Mouse (Mus musculus): ENCODE measurements around the gene Kank1. TPM values are rescaled to one million over a fixed set of nuclear protein-coding genes. Genes with fewer than 3 reads are reported as not detected.

The Kank1 gene
- polyA plus RNA-seq, 1 experiment from 2014 or later, result 16.6 TPM

DNA sequence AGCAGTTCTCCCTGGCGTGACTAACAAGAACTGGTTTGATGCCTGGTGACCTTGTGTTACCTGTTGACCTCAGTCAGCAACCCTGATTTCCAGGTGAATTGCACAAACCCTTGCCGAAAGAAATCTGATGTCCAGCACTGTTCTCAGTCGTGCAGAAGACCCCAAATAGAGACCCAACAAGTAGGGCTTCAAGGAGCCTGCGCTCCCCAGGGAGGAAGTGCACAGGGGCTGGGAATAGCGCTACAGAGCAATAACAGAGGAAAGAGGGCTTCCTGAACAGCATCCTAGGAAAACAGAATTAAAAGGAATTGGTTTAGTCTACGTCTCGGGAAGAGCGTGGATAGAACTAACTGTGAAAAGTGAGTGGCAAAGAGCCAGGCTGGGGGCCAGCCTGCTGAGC lies 183.2 kb downstream of the Kank1 start:
- 56% methylated on average over 8 of the region's 8 CpGs for WGBS
- ATAC-seq (ENCODE audit: low read depth) (no peak), DNase-seq (ENCODE audit: low spot score) (no peak)
- Histone ChIP-seq H3K9me3 (ENCODE audit: control insufficient read depth, low read length) (no peaks in the 10 kb centered on the region), H3K27me3 (replicated peaks; ENCODE audit: control insufficient read depth, insufficient read depth, low read length) (no peaks in the 10 kb centered on the region), H3K9ac (ENCODE audit: low read depth, low read length) (no peak overlapping the region), H3K4me1 (ENCODE audit: control insufficient read depth, insufficient read depth, low read length) (peaks cover 11% of the 10 kb centered on the region; the same call in 1 of the 2 replicates), H3K4me2 (ENCODE audit: low read depth, low read length) (no peak overlapping the region), H3K36me3 (ENCODE audit: control insufficient read depth, insufficient read depth, low read length) (peaks cover 16% of the 10 kb centered on the region; the same call in 1 of the 2 replicates), H3K4me3 (ENCODE audit: low read depth, low read length) (no peak overlapping the region), H3K27ac (replicated peaks; ENCODE audit: low read depth, low read length) (no peak overlapping the region)

DNA sequence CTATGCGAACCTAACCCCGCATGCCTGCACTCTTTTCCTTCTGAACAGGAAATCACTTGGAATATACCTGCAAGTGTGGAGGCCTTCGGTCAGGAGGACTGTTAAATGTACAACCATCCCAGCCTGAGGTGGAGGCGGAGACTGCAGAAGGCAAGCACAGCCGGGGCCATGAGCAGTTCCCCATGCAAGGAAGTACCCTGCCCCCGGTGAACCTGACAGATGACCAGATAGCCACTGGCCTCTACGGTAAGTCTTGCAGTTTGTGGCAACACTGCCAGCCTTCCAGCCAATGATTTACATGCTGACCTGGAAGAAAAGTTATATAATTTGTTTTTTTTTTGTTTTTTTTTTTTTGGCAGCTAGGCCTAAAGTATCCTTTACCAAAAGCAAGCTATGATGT lies 185.3 kb downstream of the Kank1 start:
- Histone ChIP-seq H3K4me1 (ENCODE audit: control insufficient read depth, insufficient read depth, low read length) (peaks cover 5% of the 10 kb centered on the region; the same call in 1 of the 2 replicates), H3K4me2 (ENCODE audit: low read depth, low read length) (no peak overlapping the region), H3K36me3 (ENCODE audit: control insufficient read depth, insufficient read depth, low read length) (peaks cover 22% of the 10 kb centered on the region), H3K27me3 (replicated peaks; ENCODE audit: control insufficient read depth, insufficient read depth, low read length) (no peaks in the 10 kb centered on the region), H3K9ac (ENCODE audit: low read depth, low read length) (no peak overlapping the region), H3K9me3 (ENCODE audit: control insufficient read depth, low read length) (no peaks in the 10 kb centered on the region), H3K4me3 (ENCODE audit: low read depth, low read length) (no peak overlapping the region), H3K27ac (replicated peaks; ENCODE audit: low read depth, low read length) (no peak overlapping the region)
- no peak for DNase-seq (ENCODE audit: low spot score)
- ATAC-seq (ENCODE audit: low read depth), result no peak
- WGBS, result 83% methylated on average over 7 of the region's 7 CpGs

DNA sequence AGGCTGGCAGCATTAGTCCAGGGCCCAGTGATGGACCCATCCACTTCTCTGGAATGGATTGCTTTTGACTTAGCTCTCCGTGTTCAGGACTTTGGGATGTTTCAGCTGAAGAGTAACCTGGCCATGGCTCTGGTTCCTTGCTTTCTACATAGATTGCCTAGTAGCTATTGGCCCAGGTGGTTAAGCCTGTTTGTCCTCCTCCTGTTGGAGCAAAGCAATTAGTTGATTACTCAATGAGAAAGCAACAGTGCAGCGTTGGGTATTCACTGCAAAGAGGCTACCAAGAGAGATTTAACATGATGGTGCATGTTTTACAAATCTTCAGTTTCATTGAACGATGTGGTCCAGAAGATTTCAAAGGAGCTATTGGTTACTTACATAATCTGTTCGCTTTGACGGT lies 186.6 kb downstream of the Kank1 start:
- no peak overlapping the region for H3K4me3 ChIP-seq (ENCODE audit: low read depth, low read length)
- no peaks in the 10 kb centered on the region for H3K9me3 ChIP-seq (ENCODE audit: control insufficient read depth, low read length)
- H3K9ac ChIP-seq (ENCODE audit: low read depth, low read length), result no peak overlapping the region
- ATAC-seq (ENCODE audit: low read depth) (no peak), DNase-seq (ENCODE audit: low spot score) (peak; percentile 31)
- no peak overlapping the region for H3K4me2 ChIP-seq (ENCODE audit: low read depth, low read length)
- peaks cover 5% of the 10 kb centered on the region; the same call in 1 of the 2 replicates for H3K4me1 ChIP-seq (ENCODE audit: control insufficient read depth, insufficient read depth, low read length)
- no peak overlapping the region for H3K27ac ChIP-seq (replicated peaks; ENCODE audit: low read depth, low read length)
- no peaks in the 10 kb centered on the region for H3K27me3 ChIP-seq (replicated peaks; ENCODE audit: control insufficient read depth, insufficient read depth, low read length)
- H3K36me3 ChIP-seq (ENCODE audit: control insufficient read depth, insufficient read depth, low read length), result peaks cover 33% of the 10 kb centered on the region
- 76% methylated on average over 5 of the region's 5 CpGs for WGBS

DNA sequence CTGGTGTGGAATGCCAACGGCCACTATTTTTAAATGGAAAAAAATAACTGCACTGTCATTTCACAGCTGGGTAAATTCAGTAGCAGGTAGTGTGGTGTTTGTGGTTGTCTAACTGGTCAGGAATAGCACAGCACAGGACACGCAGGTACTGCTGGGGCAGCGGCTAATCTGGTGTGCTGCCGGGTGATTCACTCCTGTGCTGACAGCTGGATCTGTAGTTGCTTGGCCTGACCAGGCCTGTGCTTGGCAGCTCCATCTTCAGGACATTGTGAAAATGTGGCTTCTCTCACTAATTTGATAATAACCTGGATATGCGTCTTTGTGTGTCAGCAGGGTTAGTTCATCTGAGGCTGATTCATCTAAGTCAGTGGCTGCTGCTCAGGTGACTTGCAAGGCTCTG lies 189.7 kb downstream of the Kank1 start:
- Histone ChIP-seq H3K36me3 (ENCODE audit: control insufficient read depth, insufficient read depth, low read length) (peaks cover 49% of the 10 kb centered on the region), H3K27ac (replicated peaks; ENCODE audit: low read depth, low read length) (no peak overlapping the region), H3K27me3 (replicated peaks; ENCODE audit: control insufficient read depth, insufficient read depth, low read length) (no peaks in the 10 kb centered on the region), H3K4me2 (ENCODE audit: low read depth, low read length) (no peak overlapping the region), H3K4me1 (ENCODE audit: control insufficient read depth, insufficient read depth, low read length) (no peaks in the 10 kb centered on the region), H3K4me3 (ENCODE audit: low read depth, low read length) (no peak overlapping the region), H3K9me3 (ENCODE audit: control insufficient read depth, low read length) (no peaks in the 10 kb centered on the region), H3K9ac (ENCODE audit: low read depth, low read length) (no peak overlapping the region)
- WGBS, result 78% methylated on average over 5 of the region's 5 CpGs
- DNase-seq (ENCODE audit: low spot score) (no peak), ATAC-seq (ENCODE audit: low read depth) (no peak)

DNA sequence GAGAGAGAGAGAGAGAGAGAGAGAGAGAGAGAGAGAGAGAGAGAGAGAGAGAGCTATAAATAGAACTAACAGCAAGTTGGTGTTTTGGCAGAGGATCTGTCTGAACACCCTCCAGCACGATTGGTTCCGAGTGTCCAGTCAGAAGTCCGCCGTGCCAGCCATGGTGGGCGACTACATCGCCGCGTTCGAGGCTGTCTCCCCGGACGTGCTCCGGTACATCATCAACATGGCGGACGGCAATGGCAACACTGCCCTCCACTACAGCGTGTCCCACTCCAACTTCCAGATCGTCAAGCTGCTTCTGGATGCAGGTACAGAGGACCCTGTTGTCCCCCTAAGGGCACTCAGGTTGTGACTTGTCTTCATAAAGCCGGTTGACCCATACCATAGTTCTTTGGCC lies 191.1 kb downstream of the Kank1 start:
- no peak for ATAC-seq (ENCODE audit: low read depth)
- DNase-seq (ENCODE audit: low spot score), result no peak
- Histone ChIP-seq H3K9ac (ENCODE audit: low read depth, low read length) (no peak overlapping the region), H3K4me3 (ENCODE audit: low read depth, low read length) (no peak overlapping the region), H3K4me1 (ENCODE audit: control insufficient read depth, insufficient read depth, low read length) (no peaks in the 10 kb centered on the region), H3K4me2 (ENCODE audit: low read depth, low read length) (no peak overlapping the region), H3K9me3 (ENCODE audit: control insufficient read depth, low read length) (no peaks in the 10 kb centered on the region), H3K36me3 (ENCODE audit: control insufficient read depth, insufficient read depth, low read length) (peaks cover 49% of the 10 kb centered on the region), H3K27me3 (replicated peaks; ENCODE audit: control insufficient read depth, insufficient read depth, low read length) (no peaks in the 10 kb centered on the region), H3K27ac (replicated peaks; ENCODE audit: low read depth, low read length) (no peak overlapping the region)
- WGBS, result 95% methylated on average over 17 of the region's 17 CpGs

DNA sequence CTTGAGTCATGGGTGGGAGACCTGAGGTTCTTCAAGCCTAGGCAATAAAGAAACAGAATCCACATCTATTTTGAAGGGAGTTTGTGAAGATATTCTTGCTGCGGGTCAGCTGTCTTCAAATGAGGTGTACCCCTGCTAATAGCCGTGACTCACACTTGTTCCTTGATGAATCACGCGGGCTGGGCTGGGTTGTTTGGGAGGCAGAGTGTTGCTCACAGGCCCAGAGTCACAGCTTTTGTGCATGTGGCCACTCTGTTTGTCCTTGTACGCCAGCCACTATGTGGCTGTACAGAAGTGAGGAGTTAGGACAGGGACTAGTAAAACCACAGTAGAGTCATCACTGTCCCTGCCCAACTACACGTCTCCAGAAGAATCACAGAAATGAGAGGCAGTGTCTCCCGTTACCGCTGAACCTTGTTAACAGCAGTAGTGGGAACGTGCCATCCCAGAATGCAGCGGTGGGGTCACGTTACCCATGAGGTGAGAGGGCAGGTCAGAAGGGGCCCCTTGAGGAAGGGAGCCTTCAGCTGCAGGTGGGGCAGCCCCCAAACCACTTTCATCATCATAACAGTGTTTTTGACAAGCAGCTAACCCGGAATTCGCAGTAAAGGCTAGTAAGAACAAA lies 191.7 kb downstream of the Kank1 start:
- Histone ChIP-seq H3K27ac (replicated peaks; ENCODE audit: low read depth, low read length) (no peak overlapping the region), H3K27me3 (replicated peaks; ENCODE audit: control insufficient read depth, insufficient read depth, low read length) (no peaks in the 10 kb centered on the region), H3K4me1 (ENCODE audit: control insufficient read depth, insufficient read depth, low read length) (no peaks in the 10 kb centered on the region), H3K9me3 (ENCODE audit: control insufficient read depth, low read length) (no peaks in the 10 kb centered on the region), H3K9ac (ENCODE audit: low read depth, low read length) (no peak overlapping the region), H3K4me2 (ENCODE audit: low read depth, low read length) (no peak overlapping the region), H3K36me3 (ENCODE audit: control insufficient read depth, insufficient read depth, low read length) (peaks cover 53% of the 10 kb centered on the region), H3K4me3 (ENCODE audit: low read depth, low read length) (no peak overlapping the region)
- DNase-seq (ENCODE audit: low spot score) (no peak), ATAC-seq (ENCODE audit: low read depth) (no peak)
- 79% methylated on average over 13 of the region's 13 CpGs for WGBS

DNA sequence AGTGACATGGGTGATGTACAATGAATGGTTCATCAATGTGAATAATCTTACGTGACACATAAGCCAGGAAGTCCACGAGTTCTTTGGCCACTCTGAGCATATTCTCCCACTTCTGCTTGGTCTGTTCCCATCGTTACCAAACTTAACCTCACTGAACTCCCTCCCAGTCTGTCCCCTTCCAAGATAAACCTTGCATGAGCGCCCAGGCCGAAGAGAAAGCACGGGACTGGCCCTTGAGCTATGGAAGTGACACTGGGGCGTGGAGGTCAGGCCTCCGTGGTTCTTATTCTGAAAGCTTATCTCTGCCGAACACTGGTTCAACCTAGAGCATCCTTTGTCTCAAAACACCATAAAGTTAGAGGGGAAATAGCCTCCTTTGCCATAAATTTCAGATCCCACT lies 194.7 kb downstream of the Kank1 start:
- H3K36me3 ChIP-seq (ENCODE audit: control insufficient read depth, insufficient read depth, low read length), result peaks cover 37% of the 10 kb centered on the region
- no peak overlapping the region for H3K27ac ChIP-seq (replicated peaks; ENCODE audit: low read depth, low read length)
- no peaks in the 10 kb centered on the region for H3K9me3 ChIP-seq (ENCODE audit: control insufficient read depth, low read length)
- no peak for ATAC-seq (ENCODE audit: low read depth)
- H3K27me3 ChIP-seq (replicated peaks; ENCODE audit: control insufficient read depth, insufficient read depth, low read length), result no peaks in the 10 kb centered on the region
- no peak overlapping the region for H3K4me2 ChIP-seq (ENCODE audit: low read depth, low read length)
- no peak for DNase-seq (ENCODE audit: low spot score)
- peaks cover 13% of the 10 kb centered on the region; the same call in 1 of the 2 replicates for H3K4me1 ChIP-seq (ENCODE audit: control insufficient read depth, insufficient read depth, low read length)
- H3K9ac ChIP-seq (ENCODE audit: low read depth, low read length), result no peak overlapping the region
- no peak overlapping the region for H3K4me3 ChIP-seq (ENCODE audit: low read depth, low read length)
- 87% methylated on average over 9 of the region's 9 CpGs for WGBS

DNA sequence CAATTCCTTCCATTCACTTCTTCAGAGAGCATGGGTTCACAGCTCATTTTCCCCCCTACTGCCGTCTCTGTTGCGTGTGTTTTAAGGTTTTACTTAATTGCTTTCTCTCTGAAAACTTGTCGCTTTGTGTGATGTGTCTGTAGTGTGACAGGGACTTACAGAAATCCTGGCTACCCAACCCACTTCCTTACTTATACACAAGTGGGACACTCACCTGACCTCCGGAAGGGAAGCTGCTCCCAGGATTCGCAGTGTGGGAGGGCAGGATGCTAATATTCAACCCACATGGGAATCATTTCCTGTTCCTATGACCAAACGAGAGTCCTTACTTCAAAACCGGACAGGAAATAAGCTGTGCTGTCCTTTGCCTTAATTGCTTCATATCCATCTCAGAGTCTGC lies 195.1 kb downstream of the Kank1 start:
- ATAC-seq (ENCODE audit: low read depth) (no peak), DNase-seq (ENCODE audit: low spot score) (no peak)
- H3K4me1 ChIP-seq (ENCODE audit: control insufficient read depth, insufficient read depth, low read length), result peaks cover 13% of the 10 kb centered on the region; the same call in 1 of the 2 replicates
- no peaks in the 10 kb centered on the region for H3K27me3 ChIP-seq (replicated peaks; ENCODE audit: control insufficient read depth, insufficient read depth, low read length)
- H3K9me3 ChIP-seq (ENCODE audit: control insufficient read depth, low read length), result no peaks in the 10 kb centered on the region
- no peak overlapping the region for H3K4me3 ChIP-seq (ENCODE audit: low read depth, low read length)
- 54% methylated on average over 7 of the region's 7 CpGs for WGBS
- no peak overlapping the region for H3K9ac ChIP-seq (ENCODE audit: low read depth, low read length)
- H3K27ac ChIP-seq (replicated peaks; ENCODE audit: low read depth, low read length), result no peak overlapping the region
- H3K4me2 ChIP-seq (ENCODE audit: low read depth, low read length), result no peak overlapping the region
- H3K36me3 ChIP-seq (ENCODE audit: control insufficient read depth, insufficient read depth, low read length), result peaks cover 37% of the 10 kb centered on the region

DNA sequence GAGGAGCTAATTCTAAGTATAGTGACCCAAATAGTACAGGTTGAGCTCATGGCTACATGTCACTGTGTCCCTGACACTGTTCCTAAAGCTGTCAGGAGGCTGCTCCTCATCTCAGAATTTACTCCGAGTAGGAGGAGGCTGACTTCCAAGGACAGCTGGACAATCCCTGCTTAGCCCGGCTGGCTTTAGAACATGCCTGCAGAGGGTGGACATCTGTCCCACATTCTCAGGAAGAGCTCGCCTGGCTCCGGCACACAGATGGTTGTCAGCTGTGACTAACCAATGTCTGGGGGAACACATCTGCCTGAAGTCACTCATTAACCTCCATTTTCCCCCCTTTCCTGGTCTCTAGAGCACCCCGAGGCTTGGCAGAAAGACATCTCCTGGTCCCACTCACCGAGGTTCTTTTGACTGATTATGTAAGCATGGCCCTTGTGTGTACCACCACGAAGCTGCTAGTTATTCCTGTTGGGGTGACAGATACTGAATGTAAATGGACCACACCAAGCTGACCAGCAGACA lies 196.5 kb downstream of the Kank1 start:
- DNase-seq (ENCODE audit: low spot score) (peak; percentile 77), ATAC-seq (ENCODE audit: low read depth) (peak; percentile 45)
- H3K9ac ChIP-seq (ENCODE audit: low read depth, low read length), result no peak overlapping the region
- peaks cover 26% of the 10 kb centered on the region for H3K36me3 ChIP-seq (ENCODE audit: control insufficient read depth, insufficient read depth, low read length)
- H3K4me2 ChIP-seq (ENCODE audit: low read depth, low read length), result no peak overlapping the region
- H3K4me1 ChIP-seq (ENCODE audit: control insufficient read depth, insufficient read depth, low read length), result peaks cover 13% of the 10 kb centered on the region; the same call in 1 of the 2 replicates
- H3K9me3 ChIP-seq (ENCODE audit: control insufficient read depth, low read length), result no peaks in the 10 kb centered on the region
- H3K27me3 ChIP-seq (replicated peaks; ENCODE audit: control insufficient read depth, insufficient read depth, low read length), result no peaks in the 10 kb centered on the region
- no peak overlapping the region for H3K27ac ChIP-seq (replicated peaks; ENCODE audit: low read depth, low read length)
- WGBS, result 50% methylated on average over 7 of the region's 7 CpGs
- H3K4me3 ChIP-seq (ENCODE audit: low read depth, low read length), result no peak overlapping the region
